Mouse (Mus musculus) thymus, postnatal 36 days (tissue): ENCODE data around the gene Rrp7a.
"Not testable (repeated sequence)": the region's sequence is repeated elsewhere in the genome, so short reads cannot be mapped to it uniquely, and the experiment has no call there.

ENCODE experiments used
- DNase-seq, 2 experiments: peaks; one replicate each; pipeline ENCODE4 v3.0.0; 2022; ENCODE audit warnings: mixed read lengths in 2 of 2

Gene Rrp7a

DNA sequence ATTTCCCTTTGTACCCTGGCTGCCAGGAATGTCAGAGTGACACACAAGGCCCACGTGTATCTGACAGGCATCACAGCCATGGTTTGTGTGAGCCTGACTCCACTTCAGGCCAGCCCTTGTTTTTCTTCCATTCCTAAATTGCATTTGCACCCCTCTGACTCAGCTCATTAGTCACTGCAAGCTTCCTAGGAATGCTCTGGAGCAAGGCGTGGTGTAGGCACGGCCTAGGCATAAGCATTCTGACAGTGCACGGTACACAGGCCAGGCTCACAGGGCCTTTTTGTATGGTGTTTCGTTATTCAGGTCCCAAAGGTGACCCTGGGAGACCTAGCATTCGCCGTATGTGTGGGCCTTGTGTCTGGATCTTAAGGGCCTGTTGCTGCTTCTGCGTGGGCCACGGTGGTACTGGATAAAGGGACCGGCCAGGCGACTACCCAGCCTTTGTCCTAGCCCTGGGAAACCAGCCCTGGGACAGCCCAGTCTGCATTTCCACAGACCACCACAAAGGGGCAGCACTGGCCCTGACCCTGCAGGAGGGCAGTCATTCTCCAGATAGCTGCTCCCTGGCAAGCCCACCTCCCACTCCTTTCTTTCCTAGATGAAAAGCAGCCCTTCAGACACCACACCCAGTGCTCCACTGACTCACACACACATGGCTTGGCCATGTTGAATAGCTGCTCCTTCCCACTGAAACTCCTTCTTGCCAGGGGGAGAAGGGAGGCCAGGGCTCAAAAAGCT is 34.5 kb upstream of the Rrp7a start:
- peak; percentile 49 to 56 for DNase-seq

DNA sequence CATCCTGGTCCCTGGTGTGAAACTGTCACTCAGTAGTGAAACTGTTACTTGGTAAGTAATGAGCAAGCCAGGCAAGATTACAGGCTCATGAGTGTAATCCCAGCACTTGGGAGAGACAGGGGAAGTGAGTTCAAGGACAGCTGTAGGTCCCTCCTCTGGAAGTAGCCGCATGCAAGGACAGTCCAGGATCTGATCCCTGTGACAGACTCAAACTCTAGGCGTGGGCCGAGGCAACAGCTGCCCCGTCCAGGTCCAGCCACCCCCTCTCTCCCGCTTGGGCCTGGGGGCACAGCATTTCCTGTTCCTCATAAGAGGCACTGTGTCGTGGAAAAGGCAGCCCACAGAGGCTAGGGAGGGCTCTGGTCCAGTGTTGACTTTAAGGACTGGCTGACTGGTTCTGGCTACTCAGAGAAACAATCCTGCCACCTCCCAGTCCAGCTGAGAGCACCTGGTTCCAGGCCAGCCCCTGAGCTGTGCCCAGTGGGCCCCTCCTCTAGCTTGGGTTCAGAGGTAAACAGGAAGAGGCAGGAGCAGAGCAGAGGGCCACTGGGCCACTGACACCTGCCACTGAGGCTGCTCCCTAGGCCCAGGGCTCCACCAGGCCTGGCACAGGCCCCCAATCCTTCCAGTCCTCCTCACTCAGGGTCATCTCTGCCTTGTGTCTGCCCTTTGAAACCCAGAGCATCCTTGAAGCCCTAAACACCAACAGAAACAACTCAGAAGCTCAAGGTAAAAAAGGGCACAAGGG is 33.2 kb upstream of the Rrp7a start:
- no peak for DNase-seq

DNA sequence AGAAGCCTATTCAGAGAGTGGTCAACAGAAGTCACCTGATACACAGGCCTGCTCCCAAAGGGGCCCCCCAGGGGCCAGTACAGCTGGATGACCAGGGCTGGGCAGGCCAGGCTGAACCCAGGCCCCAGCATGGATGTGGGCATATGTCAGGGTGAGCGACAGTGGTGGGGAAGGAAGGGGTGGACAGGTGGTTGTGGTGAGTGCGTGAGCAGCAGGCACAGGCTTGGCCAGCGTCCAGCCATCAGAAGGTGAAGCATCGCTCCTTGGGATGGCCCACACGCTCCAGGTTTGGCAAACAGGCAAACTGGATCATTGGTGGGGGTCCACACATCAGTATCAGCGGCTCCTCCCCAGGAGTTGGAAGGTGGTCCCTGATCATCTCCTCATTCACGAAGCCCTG is 31.7 kb upstream of the Rrp7a start:
- no peak for DNase-seq

DNA sequence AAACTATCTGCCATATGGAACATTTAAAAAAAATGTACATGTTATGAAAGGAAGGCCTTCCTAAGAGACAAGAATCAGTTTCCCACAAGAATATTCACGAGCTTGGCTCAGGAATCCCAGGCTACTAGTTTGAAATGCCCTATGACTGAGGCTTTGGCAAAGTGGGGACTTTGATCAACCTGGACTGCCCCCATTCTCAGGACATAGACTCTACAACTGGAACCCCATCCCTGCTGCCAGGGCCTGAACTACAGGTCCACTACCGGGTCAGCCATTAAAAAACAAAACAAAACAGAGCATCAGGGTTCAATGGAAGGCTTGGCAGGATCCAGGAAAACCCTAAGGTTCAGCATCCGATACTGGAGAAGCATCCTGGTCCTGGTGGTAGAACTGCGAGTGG is 28.1 kb upstream of the Rrp7a start:
- DNase-seq = no peak

DNA sequence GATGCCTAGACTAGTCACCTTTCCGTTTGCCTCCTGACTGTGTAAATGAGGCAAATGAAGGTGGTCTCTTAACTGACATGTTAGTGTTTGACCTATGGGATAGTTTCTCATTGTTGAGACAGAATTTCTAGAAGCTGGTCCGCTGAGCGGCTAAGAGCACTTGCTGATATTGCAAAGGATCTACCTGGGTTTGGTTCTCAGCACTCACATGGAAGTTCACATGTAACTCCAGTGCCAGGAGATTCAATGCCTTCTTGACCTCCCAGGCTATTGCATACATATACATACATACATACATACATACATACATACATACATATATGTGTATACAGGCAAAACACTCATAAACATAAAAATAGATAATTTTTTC is 27.5 kb upstream of the Rrp7a start:
- no peak for DNase-seq

DNA sequence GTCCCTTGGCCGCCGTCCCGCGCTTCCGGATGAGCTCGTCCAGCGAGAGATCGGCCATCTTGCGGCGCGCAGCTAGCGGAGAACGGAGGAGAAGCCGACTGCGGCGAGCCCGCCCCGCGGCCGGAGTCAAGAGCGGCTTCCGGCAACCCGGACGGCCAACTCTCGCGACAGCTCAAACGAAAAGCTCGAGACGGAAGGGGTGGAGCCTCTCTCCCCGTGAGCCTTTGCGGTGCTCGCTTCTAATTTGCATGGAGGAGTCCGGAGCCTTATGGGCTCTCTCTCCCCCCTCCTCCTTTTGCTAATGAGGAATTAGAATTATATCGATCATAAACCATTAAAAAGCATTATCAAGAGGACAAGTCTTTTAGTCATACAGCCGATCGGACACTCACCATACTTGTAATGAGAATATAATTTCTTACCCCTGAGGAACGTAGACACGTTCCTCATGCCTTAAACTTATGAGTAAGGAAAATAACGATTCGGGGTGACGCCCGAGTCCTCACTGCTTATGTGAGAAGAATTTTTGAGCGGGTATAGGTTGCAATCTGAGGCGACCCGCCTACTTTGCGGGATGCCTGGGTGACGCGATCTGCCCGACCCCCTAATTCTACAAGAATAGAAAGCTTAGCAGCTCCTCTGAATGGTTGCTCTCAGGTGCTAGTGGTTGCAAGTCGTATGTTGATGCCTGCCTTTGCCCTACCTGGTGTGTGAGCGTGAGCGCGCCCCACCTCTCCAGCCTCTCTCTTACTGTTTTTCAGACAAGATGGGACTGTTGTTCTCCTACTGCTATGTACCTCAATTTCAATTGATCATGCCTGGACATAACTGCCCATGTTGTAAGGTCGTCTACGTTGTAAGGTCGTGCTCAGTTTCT is 26.8 kb upstream of the Rrp7a start, which contains the start of gene Poldip3:
Gene Poldip3 (minus strand): TSS at position 189 of the 877 bp plus-strand sequence.
- peak; percentile 97 to 98 for DNase-seq

DNA sequence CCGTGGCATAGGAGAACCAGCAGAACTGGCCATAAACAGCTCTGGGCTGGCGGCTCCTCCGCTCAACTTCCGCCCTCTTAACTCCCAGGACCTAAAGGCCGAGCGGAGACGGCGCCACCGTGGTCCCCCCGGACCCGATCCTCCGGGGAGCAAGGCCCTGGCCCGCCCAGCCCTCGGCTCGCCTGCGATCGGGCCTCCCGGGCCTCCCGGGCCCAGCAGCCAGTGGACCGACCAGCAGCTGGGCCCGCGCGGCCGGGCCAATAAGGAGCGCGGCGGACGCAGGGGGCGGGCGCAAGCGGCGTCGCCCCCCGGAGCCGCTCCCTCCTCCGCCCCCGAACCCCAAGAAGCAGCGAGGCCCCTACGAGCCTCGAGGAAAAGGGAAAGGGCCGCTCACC is 26.2 kb upstream of the Rrp7a start:
- no peak for DNase-seq

DNA sequence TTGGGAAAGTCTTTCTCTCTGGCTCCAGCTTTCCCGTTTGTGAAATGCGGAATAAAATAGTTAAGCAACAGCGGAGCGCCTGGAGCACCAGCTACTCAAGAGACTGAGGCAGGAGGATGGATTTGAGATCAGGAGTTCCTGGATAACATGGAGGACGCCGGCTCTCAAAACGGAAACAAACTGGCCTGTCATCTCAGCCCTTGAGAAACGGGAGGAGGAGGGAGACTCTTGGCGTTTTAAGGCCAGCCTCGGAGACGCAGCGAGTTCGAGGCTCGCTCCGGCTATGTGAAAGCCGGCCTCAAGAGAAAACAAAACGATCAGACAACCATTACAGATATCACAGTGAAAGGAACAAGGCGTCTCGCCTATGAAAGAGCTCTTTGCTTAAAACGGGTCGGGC is 25.8 kb upstream of the Rrp7a start:
- no peak for DNase-seq

DNA sequence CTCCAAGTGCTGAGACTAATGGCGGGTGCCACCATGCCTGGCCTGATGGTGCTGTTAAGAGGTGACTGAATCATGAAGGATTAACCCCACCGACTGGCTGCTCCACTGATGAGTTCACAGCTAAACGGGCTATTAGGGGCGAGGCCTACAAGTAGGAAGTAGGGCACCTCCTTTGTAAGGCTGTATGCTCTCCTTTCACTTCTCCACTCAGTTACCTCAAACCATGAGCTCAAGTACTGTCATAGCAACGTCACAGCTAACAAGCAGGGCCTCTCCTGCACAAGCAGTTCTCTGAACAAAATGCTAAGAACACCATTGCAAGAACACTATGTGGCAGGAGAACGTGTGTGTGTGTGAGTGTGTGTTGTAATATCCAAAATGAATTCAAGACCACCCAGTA is 22.9 kb upstream of the Rrp7a start:
- DNase-seq = no peak

DNA sequence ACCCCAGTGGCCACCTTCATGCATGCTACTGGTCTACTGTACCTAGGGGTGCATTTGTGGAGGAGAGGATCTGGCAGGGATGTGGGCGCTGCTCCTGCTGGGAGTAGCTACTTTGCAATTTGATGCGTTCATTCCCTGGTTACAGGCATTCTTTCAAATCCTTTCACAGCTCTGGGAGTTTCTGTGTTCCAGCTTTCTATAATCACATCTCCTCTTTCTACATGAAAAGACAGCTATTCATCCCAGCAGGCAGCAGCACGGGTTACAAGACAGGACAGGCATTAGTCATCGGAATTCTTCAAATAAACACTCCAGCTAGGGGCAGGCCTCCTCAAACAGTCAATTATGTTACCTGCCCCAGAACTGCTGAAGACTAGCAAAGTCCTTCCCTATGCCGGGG is 20.3 kb upstream of the Rrp7a start:
- no peak for DNase-seq

DNA sequence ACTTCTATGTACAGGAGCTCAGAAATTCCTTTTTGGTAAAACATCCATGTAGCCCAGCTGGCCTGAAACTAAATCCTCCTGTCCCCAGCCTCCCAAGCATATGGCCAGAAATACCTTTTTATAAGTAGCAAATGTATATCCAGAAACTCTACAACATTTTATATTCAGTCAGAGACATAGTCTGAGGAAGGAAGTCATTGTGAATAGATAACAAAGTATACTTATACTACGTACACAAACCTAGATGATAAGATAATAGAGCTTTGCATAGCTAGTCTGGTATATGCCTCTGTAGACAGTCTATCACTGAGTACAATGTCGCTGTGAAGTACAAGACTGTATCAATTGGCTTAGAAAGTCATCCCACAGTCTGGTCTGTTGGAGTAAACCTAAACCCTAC is 13.1 kb upstream of the Rrp7a start:
- DNase-seq = no peak

DNA sequence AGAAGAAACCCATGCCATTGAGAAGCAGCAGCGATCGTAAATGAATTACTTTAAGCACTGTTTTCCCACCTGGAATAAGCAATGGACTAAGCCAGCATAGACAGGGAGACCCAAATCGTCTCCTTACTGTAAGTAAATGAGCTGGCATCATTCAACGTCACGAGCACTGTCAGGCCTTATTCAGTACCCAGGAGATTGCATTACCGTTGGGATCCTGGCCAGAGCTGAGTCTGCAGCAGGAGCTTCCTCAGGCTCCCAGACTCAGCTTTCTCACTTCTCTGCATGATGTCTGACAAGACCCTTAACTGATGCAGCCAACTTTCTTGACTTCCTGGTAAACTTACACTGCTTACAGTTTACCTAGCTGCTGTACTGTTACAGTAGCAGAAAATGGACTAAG is 12.1 kb upstream of the Rrp7a start:
- DNase-seq = no peak

DNA sequence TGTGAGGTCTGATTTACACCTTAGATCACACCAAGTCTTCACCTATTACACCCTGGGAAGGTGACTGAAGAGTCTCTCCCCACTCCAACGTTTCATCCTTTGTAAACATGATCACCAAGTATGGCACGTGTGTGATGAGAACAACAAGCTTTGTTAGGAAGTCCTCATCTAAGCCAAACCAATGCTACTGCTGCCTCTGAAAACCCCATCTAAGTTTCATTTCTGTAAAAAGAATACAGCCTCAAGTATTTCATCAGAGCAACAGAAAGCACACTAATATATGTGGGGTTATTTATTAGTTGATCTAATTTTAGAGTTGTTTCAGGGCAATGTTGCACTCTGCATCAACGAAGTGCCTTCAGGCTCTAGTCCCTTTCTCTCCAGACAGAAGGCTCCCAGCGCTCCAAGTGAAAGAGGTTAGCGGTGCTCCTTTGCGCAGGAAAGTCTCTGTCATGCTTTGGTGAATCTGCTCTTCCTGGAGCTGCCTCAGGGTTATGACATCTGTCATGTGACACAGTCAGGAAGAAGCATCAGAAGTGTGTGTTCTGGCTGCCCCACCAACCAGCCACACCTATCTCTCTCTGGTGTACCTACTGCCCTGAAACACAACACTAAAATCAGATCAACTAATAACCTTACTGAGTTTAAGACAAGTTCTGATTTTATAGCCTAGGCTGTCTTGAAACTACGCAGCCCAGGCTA is 7.1 kb upstream of the Rrp7a start:
- DNase-seq = no peak

DNA sequence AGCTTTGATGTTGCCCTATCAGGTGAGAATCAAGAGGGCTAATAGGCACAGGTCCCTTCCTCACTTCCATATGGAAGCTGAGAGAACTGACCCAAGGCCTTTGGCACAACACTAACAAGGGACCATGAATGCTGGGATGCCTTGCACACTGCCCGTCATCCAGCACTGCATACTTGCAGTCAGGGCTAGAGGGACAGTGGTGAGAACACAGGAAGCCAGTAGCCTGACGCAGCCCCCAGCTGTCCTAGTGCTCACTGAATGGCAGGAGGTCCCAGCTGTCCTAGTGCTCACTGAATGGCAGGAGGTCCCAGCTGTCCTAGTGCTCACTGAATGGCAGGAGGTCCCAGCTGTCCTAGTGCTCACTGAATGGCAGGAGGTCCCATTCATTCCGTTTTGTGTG is 4.4 kb upstream of the Rrp7a start:
- DNase-seq = not testable (repeated sequence)

DNA sequence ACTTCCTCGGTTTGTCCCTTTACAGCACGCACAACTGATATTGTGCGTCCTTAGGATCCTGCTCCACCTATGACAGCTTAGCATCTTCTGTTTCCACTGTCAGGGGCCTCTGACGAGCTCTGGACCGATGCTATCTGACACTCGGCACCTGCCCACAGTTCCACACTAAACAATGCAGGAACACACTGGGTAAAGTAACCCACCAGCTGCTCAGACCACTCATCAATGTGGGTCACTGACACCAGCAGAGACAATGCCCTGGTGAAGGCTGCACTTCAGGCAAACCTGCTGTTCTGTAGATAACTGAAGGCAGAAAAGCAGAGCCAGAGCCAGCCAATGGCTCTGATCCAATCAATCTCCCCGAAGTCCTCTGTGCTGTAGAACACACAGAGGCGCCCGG is 4.0 kb upstream of the Rrp7a start:
- DNase-seq = no peak

DNA sequence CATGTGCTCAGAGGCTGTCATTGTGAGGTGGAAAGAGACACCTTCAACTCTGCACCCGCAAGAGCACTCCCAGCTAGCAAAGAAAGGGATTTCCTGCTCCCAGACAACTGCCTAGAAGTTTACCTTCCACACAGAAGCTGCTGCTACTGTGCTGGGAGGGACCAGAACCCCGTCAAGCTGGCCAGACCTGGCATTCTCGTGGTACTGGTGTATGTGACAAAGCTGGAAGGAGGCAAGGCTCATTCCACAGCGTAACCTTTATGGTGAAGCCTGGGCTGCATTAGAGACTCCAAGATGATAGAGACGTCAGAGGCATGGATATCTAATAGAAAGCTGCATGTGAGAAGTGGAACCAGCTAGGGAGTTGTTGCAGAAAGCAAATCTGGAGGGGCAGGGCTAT is 2.0 kb upstream of the Rrp7a start:
- DNase-seq = no peak

DNA sequence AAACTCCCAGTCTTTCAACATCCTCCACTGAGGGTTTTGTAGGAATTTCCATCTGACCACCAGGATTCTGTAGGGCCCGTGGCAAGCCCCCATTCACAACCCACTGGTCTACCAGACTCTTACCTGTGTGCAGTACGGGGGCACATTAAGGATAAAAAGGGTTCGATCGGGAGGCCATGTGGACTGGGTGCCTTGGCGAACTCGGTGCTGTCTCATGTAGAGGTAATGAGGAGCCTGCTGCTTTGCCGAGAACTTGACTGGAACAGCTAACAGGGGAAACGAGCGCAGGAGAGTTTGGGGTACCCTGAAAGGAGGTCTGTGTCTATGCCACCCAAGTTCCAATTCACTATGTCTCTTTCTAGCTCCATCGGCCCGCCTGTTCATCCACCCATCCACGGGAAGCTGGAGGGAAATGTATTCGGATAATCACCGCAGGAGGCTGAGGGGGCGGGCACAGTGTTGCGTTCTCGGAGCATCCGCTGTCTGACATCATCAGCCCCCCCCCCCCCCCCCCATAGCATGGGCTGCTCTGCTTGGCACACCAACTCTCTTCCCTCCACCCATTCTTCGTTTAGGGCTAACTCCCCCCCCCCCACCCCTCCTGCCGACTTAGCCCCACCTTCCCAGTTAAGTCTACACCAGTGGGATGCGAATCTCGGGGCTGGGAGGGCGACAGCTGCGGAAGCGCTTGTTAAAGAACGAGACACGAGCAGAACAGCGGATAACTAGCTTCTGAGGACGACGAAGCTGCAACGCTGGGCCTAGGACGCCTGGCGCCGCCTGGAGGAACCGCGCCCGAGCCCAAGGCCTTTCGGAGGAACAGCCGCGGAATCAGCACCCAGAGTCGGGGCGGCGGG is 664 bp downstream of the Rrp7a start:
- DNase-seq = peak; percentile 49 to 65

DNA sequence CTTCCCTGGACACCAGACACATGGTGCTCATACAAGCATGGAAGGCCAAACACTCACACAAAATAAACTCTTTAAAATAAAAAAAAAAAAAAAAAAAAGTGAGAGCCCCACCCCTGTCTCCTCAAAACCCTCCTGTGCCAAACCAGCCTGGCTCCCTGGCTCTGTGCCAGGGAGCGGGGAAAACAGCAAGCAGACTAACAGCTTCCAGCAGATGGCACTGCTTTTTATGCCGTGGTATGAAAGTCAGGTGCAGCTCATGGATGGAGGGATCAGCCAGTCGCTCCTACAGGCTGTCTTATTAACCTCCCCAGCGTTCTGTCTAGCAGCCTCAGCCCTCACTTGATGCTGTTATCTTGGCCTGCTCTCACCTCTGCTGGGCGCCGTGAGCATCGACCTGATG is 4.2 kb downstream of the Rrp7a start:
- DNase-seq = no peak

DNA sequence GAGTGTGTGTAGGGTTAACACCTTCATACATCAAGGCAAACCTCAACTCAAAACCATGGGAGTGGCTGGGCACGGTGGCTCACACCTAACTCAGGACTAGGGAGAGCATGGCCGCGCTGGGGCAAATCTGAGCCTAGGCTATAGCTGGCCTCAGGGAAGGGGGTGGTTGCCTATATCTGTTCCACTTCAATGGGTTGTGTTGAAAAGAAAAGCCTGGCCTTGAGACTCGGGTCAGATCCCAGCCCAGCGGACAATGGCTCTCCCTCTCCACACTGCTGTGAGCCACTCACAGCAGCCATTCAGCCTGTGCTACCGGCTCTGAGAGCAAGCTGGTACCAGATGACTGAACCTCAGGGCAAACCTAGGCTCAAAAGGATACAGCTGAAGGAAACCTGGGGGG is 7.5 kb downstream of the Rrp7a start:
- DNase-seq = no peak

DNA sequence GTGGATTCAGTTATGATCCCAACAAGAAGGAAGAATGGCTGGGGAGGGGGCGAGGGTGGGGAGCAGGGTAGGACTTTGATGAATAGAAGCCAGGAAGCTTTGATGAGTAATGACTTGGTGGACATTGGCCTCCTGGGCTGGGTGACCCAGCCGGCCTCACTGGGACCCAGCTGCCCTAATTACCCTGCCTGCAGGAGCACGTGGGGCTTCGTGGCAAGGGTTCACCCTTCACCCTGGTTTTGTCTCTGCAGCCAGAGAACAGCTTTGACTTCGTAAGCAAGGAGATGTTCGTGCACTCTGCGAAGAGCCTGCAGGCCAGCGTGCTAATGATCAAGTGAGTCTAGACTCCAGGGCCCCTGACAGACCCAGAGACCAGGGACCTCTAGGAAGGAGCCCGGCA is 8.5 kb downstream of the Rrp7a start:
- no peak for DNase-seq

DNA sequence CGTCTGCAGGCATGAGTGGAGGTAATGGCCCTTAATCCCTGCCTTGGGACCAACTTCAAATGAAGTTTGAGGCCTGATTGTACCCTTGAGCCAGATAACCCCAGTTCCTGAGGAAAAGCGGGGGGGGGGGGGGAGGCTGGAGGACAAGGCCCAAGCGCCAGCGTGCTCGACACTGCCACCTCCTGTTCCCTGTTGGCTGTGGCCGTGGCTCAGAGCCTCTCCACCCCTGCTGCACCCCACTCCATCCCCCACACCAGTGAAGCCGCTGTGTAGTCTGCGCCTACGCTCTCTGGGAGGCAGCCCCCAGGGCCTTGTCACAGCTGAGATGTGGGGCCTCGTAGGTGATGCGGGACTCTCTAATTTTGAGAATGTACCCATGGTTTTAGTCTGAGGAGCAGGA is 9.7 kb downstream of the Rrp7a start:
- peak; percentile 69 to 72 for DNase-seq

DNA sequence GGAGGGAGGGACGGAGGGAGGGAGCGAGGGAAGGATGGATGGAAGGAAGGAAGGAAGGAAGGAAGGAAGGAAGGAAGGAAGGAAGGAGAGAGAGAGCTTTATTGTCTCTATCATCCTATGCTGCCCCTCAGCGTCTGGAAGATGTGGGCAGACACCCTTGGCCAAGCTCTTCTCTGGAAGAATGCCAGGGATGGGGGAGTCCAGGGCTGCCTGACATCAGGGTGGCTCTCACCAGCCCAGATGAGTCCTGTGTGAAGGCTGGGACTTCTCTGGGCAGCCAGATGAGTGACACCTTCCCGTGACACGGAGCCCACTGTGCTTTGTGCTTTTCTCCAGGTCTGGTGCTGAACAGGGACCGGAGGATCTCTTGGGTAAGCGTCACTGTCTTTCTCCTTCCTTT is 10.7 kb downstream of the Rrp7a start:
- DNase-seq = no peak
